Mouse (Mus musculus) left cerebral cortex, postnatal 25 days (tissue): ENCODE measurements around the gene Gm20604. TPM values are rescaled to one million over a fixed set of nuclear protein-coding genes. Genes with fewer than 3 reads are reported as not detected.

Source experiments
- DNase-seq, 2 experiments: peaks; one replicate each; pipeline ENCODE4 v3.0.0; 2022; ENCODE audit warnings: low spot score in 2 of 2, mixed read lengths in 1 of 2
- intact Hi-C: fragments of 180-260 bp; cut with DNase I; formaldehyde crosslinking; loops from one replicate; pipeline ENCODE4 v1.15.1; 2025
- total RNA-seq, 2 experiments: library from RNA; stranded (reverse); gene quantifications; 2 replicates each; pipeline ENCODE4 v1.2.3; 2021

The Gm20604 gene
- 10 to 100 TPM; 19.9 to 20.0 TPM for total RNA-seq

- DNase-seq: peak in 1 of 2 experiments; percentile 36
- intact Hi-C loops: loop anchor here (10.0 kb wide), 1 partner anchor 116 kb away; the partner anchor contains the start of gene Btbd7
Observed at GRCm38 (mm10) chr12:102758403-102758756, at the start of gene Gm20604. Gene Gm20604, minus strand, starts transcription at chr12:102758672.

- intact Hi-C loops: no loop called here
- DNase-seq: no peak
Observed at GRCm38 (mm10) chr12:102799528-102799927, 41.1 kb upstream of the Gm20604 start.

GRCm38 (mm10) chr12:102787927-102788326 is 29.5 kb upstream of the Gm20604 start:
- intact Hi-C loops: loop anchor here (10.0 kb wide), 1 partner anchor 277 kb away; no protein-coding TSS in a partner anchor
- no peak for DNase-seq

GRCm38 (mm10) chr12:102785593-102785985 is 27.1 kb upstream of the Gm20604 start:
- DNase-seq: peak in 1 of 2 experiments; percentile 23
- intact Hi-C loops: loop anchor here (10.0 kb wide), 1 partner anchor 279 kb away; no protein-coding TSS in a partner anchor

- intact Hi-C loops: loop anchor here (10.0 kb wide), 1 partner anchor 280 kb away; no protein-coding TSS in a partner anchor
- no peak for DNase-seq
Observed at GRCm38 (mm10) chr12:102784899-102785592, 26.6 kb upstream of the Gm20604 start.

GRCm38 (mm10) chr12:102782841-102783240 is 24.4 kb upstream of the Gm20604 start:
- DNase-seq: no peak
- intact Hi-C loops: loop anchor here (10.0 kb wide), 1 partner anchor 282 kb away; no protein-coding TSS in a partner anchor

GRCm38 (mm10) chr12:102779452-102779851 is 21.0 kb upstream of the Gm20604 start:
- no peak for DNase-seq
- intact Hi-C loops: no loop called here

GRCm38 (mm10) chr12:102778151-102778550 is 19.7 kb upstream of the Gm20604 start:
- intact Hi-C loops: no loop called here
- no peak for DNase-seq

GRCm38 (mm10) chr12:102776035-102776434 is 17.6 kb upstream of the Gm20604 start:
- intact Hi-C loops: no loop called here
- DNase-seq: no peak

GRCm38 (mm10) chr12:102772676-102773075 is 14.2 kb upstream of the Gm20604 start:
- DNase-seq: no peak

GRCm38 (mm10) chr12:102771601-102772000 is 13.1 kb upstream of the Gm20604 start:
- intact Hi-C loops: no loop called here
- no peak for DNase-seq

More at GRCm38 (mm10) chr12:102772676-102773075, 14.2 kb upstream of the Gm20604 start:
- intact Hi-C loops: no loop called here

GRCm38 (mm10) chr12:102769000-102769399 is 10.5 kb upstream of the Gm20604 start:
- no peak for DNase-seq
- intact Hi-C loops: no loop called here

- intact Hi-C loops: no loop called here
Observed at GRCm38 (mm10) chr12:102763696-102764095, 5.2 kb upstream of the Gm20604 start.

GRCm38 (mm10) chr12:102761668-102762067 is 3.2 kb upstream of the Gm20604 start:
- DNase-seq: no peak
- intact Hi-C loops: no loop called here

More at GRCm38 (mm10) chr12:102763696-102764095, 5.2 kb upstream of the Gm20604 start:
- no peak for DNase-seq

- intact Hi-C loops: loop anchor here (10.0 kb wide), 1 partner anchor 116 kb away; the partner anchor contains the start of gene Btbd7
- DNase-seq: no peak
Observed at GRCm38 (mm10) chr12:102758936-102759335, 464 bp upstream of the Gm20604 start.

- peak; percentile 96 to 99 for DNase-seq
- intact Hi-C loops: loop anchor here (2.0 to 10.0 kb wide), 2 partner anchors 15 to 117 kb away; partner anchors contain the start of genes Btbd7, Moap1 and Tmem251
Observed at GRCm38 (mm10) chr12:102757689-102758402, 626 bp downstream of the Gm20604 start, which contains the start of the genes Gm28051, Gon7 and Ubr7. Gene Gm28051, minus strand, starts transcription at chr12:102757765. Gene Gon7, minus strand, starts transcription at chr12:102757803. Gene Ubr7, plus strand, starts transcription at chr12:102757967.

- intact Hi-C loops: loop anchor here (2.0 to 10.0 kb wide), 2 partner anchors 14 to 118 kb away; partner anchors contain the start of genes Btbd7, Moap1 and Tmem251
- no peak for DNase-seq
Observed at GRCm38 (mm10) chr12:102757055-102757688, 1.3 kb downstream of the Gm20604 start.

GRCm38 (mm10) chr12:102756304-102756703 is 2.2 kb downstream of the Gm20604 start:
- intact Hi-C loops: loop anchor here (2.0 to 10.0 kb wide), 2 partner anchors 14 to 118 kb away; partner anchors contain the start of genes Btbd7, Moap1 and Tmem251
- DNase-seq: no peak

- DNase-seq: no peak
- intact Hi-C loops: loop anchor here (10.0 kb wide), 1 partner anchor 773 kb away; the partner anchor contains the start of gene Cpsf2
Observed at GRCm38 (mm10) chr12:102748256-102748655, 10.2 kb downstream of the Gm20604 start.
